Mouse (Mus musculus) CH12.LX (cell line): ENCODE data around the gene Slamf6. TPM values are rescaled to one million over a fixed set of nuclear protein-coding genes. Genes with fewer than 3 reads are reported as not detected.

ENCODE experiments used
- DNase-seq: peaks from one replicate; pipeline ENCODE4 v3.0.0-alpha.2; 2013; ENCODE audit errors: extremely low read depth
- H3K27ac ChIP-seq: 2 replicates; pipeline ENCODE4 v1.5.1; 2012; ENCODE audit warnings: low read depth, mild to moderate bottlenecking, control low read depth, moderate library complexity; ENCODE audit not compliant: insufficient read depth
- H3K27me3 ChIP-seq: replicated peaks from 2 replicates; pipeline ENCODE3; 2012; ENCODE audit warnings: inconsistent platforms
- H3K36me3 ChIP-seq, 2 experiments: replicated peaks in 1 of 2; 2 replicates each; pipeline versions ENCODE3 to v1.6.1; 2012; ENCODE audit warnings: inconsistent platforms in 1 of 2, low read length in 1 of 2, mild to moderate bottlenecking in 1 of 2, mixed read lengths in 1 of 2, moderate library complexity in 1 of 2; ENCODE audit not compliant: control insufficient read depth in 1 of 2, insufficient read depth in 1 of 2
- H3K4me1 ChIP-seq, 2 experiments: 2 replicates each; pipeline ENCODE4 v1.6.1; 2012; ENCODE audit warnings: inconsistent platforms in 1 of 2, moderate library complexity in 1 of 2; ENCODE audit not compliant: insufficient read depth in 2 of 2, control insufficient read depth in 1 of 2
- H3K4me2 ChIP-seq: 2 replicates; pipeline ENCODE4 v1.6.1; 2012; ENCODE audit warnings: low read depth, mild to moderate bottlenecking, control low read depth; ENCODE audit not compliant: poor library complexity, insufficient read depth, severe bottlenecking
- H3K4me3 ChIP-seq, 3 experiments: fragments of 150-350 bp in 1 of 3; sonication (generic) in 1 of 3; replicated peaks in 1 of 3; 2 replicates each; pipeline versions ENCODE3 to v1.5.1; 2011 to 2012; ENCODE audit warnings: low read depth in 2 of 3, low read length in 2 of 3, mild to moderate bottlenecking in 2 of 3, moderate library complexity in 2 of 3, control low read depth in 1 of 3, improper control_type of control experiment in 1 of 3, inconsistent platforms in 1 of 3, mixed read lengths in 1 of 3; ENCODE audit not compliant: poor library complexity in 1 of 3
- H3K79me2 ChIP-seq: replicated peaks from 2 replicates; pipeline ENCODE4 v1.6.1; 2012; ENCODE audit warnings: mild to moderate bottlenecking, moderate library complexity; ENCODE audit not compliant: control insufficient read depth, poor library complexity, insufficient read depth, severe bottlenecking; ENCODE audit errors: extremely low read depth
- H3K9ac ChIP-seq: 2 replicates; pipeline ENCODE4 v1.6.1; 2012; ENCODE audit warnings: low read depth, mild to moderate bottlenecking, control low read depth, moderate library complexity; ENCODE audit not compliant: insufficient read depth
- H3K9me3 ChIP-seq: replicated peaks from 2 replicates; pipeline ENCODE3; 2012; ENCODE audit warnings: low read length, inconsistent platforms, mixed read lengths
- BHLHE40 ChIP-seq: IDR thresholded peaks from 2 replicates; pipeline ENCODE4 v1.6.1; 2011; ENCODE audit warnings: mild to moderate bottlenecking, low read depth, low read length, improper control_type of control experiment
- CHD2 ChIP-seq: IDR thresholded peaks from 2 replicates; pipeline ENCODE4 v1.6.1; 2011; ENCODE audit warnings: low read length, improper control_type of control experiment
- CTCF ChIP-seq, 2 experiments: IDR thresholded peaks in 1 of 2; conservative IDR thresholded peaks in 1 of 2; 2 replicates each; pipeline ENCODE4 v1.5.1; 2011 to 2012; ENCODE audit warnings: low read depth in 2 of 2, low read length in 2 of 2, improper control_type of control experiment in 1 of 2, inconsistent platforms in 1 of 2, mild to moderate bottlenecking in 1 of 2, moderate library complexity in 1 of 2
- EP300 ChIP-seq: IDR thresholded peaks from 2 replicates; pipeline ENCODE4 v1.6.1; 2011; ENCODE audit warnings: low read length, improper control_type of control experiment
- ETS1 ChIP-seq: conservative IDR thresholded peaks from 2 replicates; pipeline ENCODE4 v1.6.1; 2012; ENCODE audit warnings: low read depth, mild to moderate bottlenecking, inconsistent platforms, low read length, improper control_type of control experiment, moderate library complexity
- GABPA ChIP-seq: IDR thresholded peaks from 2 replicates; pipeline ENCODE4 v1.6.1; 2012; ENCODE audit warnings: low read depth, low read length, improper control_type of control experiment, inconsistent platforms; ENCODE audit not compliant: insufficient replicate concordance
- HCFC1 ChIP-seq: IDR thresholded peaks from 2 replicates; pipeline ENCODE4 v1.6.1; 2012; ENCODE audit warnings: low read depth, mild to moderate bottlenecking, inconsistent platforms, low read length, improper control_type of control experiment
- KAT2A ChIP-seq: IDR thresholded peaks from 2 replicates; pipeline ENCODE4 v1.6.1; 2012; ENCODE audit warnings: low read length, improper control_type of control experiment, inconsistent platforms; ENCODE audit not compliant: insufficient replicate concordance
- MAX ChIP-seq: IDR thresholded peaks from 2 replicates; pipeline ENCODE4 v1.6.1; 2011; ENCODE audit warnings: low read length, improper control_type of control experiment
- MAZ ChIP-seq: IDR thresholded peaks from 2 replicates; pipeline ENCODE4 v1.6.1; 2012; ENCODE audit warnings: low read depth, mild to moderate bottlenecking, inconsistent platforms, low read length, improper control_type of control experiment, moderate library complexity
- MEF2A ChIP-seq: IDR thresholded peaks from 2 replicates; pipeline ENCODE4 v1.6.1; 2014; ENCODE audit warnings: low read depth, mild to moderate bottlenecking, inconsistent platforms, low read length, improper control_type of control experiment, borderline replicate concordance
- MXI1 ChIP-seq: IDR thresholded peaks from 2 replicates; pipeline ENCODE4 v1.6.1; 2011; ENCODE audit warnings: mild to moderate bottlenecking, low read depth, low read length, improper control_type of control experiment
- MYC ChIP-seq: IDR thresholded peaks from 2 replicates; pipeline ENCODE4 v1.6.1; 2011; ENCODE audit warnings: low read depth, mild to moderate bottlenecking, improper control_type of control experiment, low read length
- NELFE ChIP-seq: IDR thresholded peaks from 2 replicates; pipeline ENCODE4 v1.6.1; 2011; ENCODE audit warnings: low read depth, low read length, improper control_type of control experiment
- NRF1 ChIP-seq: IDR thresholded peaks from 2 replicates; pipeline ENCODE4 v1.6.1; 2014; ENCODE audit warnings: low read depth, mild to moderate bottlenecking, inconsistent platforms, low read length, improper control_type of control experiment, moderate library complexity
- PAX5 ChIP-seq: IDR thresholded peaks from 2 replicates; pipeline ENCODE4 v1.6.1; 2012; ENCODE audit warnings: low read length, inconsistent platforms, mixed read lengths
- POLR2AphosphoS2 ChIP-seq: IDR thresholded peaks from 2 replicates; pipeline ENCODE4 v1.6.1; 2011; ENCODE audit warnings: low read depth, low read length, improper control_type of control experiment
- RAD21 ChIP-seq: IDR thresholded peaks from 2 replicates; pipeline ENCODE4 v1.6.1; 2011; ENCODE audit warnings: low read depth, mild to moderate bottlenecking, low read length, improper control_type of control experiment, moderate library complexity
- RCOR1 ChIP-seq: conservative IDR thresholded peaks from 2 replicates; pipeline ENCODE4 v1.6.1; 2012; ENCODE audit warnings: low read depth, mild to moderate bottlenecking, inconsistent platforms, low read length, improper control_type of control experiment
- SMC3 ChIP-seq: IDR thresholded peaks from 2 replicates; pipeline ENCODE4 v1.6.1; 2011; ENCODE audit warnings: low read depth, low read length, improper control_type of control experiment
- TBP ChIP-seq: conservative IDR thresholded peaks from 2 replicates; pipeline ENCODE4 v1.6.1; 2011; ENCODE audit warnings: low read depth, low read length, improper control_type of control experiment
- TCF12 ChIP-seq: IDR thresholded peaks from 2 replicates; pipeline ENCODE4 v1.6.1; 2014; ENCODE audit warnings: low read depth, mild to moderate bottlenecking, inconsistent platforms, low read length, improper control_type of control experiment
- USF1 ChIP-seq: IDR thresholded peaks from 2 replicates; pipeline ENCODE4 v1.6.1; 2014; ENCODE audit warnings: low read depth, mild to moderate bottlenecking, inconsistent platforms, low read length, improper control_type of control experiment
- ZC3H11A ChIP-seq: IDR thresholded peaks from 2 replicates; pipeline ENCODE4 v1.6.1; 2012; ENCODE audit warnings: low read depth, mild to moderate bottlenecking, inconsistent platforms, low read length, improper control_type of control experiment
- ZKSCAN1 ChIP-seq: IDR thresholded peaks from 2 replicates; pipeline ENCODE4 v1.6.1; 2012; ENCODE audit warnings: low read depth, inconsistent platforms, low read length, improper control_type of control experiment, borderline replicate concordance
- ZMIZ1 ChIP-seq: IDR thresholded peaks from 2 replicates; pipeline ENCODE4 v1.6.1; 2012; ENCODE audit warnings: low read depth, mild to moderate bottlenecking, inconsistent platforms, low read length, improper control_type of control experiment
- dilution Hi-C: fragments of 300-500 bp; cut with MboI; formaldehyde crosslinking; loops from 2 replicates; pipeline ENCODE4 v1.14.3; 2020; ENCODE audit warnings: low sequenced_read_pairs; ENCODE audit not compliant: extremely low pct_unique_long_range_greater_than_20kb, extremely low pct_ligation_motif_present
- in situ Hi-C: fragments of 300-500 bp; cut with MboI; formaldehyde crosslinking; loops from 3 replicates; pipeline ENCODE4 v1.14.3; 2019; ENCODE audit warnings: low sequenced_read_pairs, low pct_ligation_motif_present, low pct_unique_long_range_greater_than_20kb, mixed read lengths
- polyA plus RNA-seq: library from polyadenylated mRNA; unstranded; fragments of >175 nt; gene quantifications from 2 replicates; pipeline ENCODE4 v1.2.1, GENCODE M21; 2012; ENCODE audit warnings: low read depth; ENCODE audit not compliant: insufficient read length
- total RNA-seq, 2 experiments: library from RNA; depleted of rRNA; stranded (reverse); fragments of 300-350 nt in 1 of 2; fragments of >200 nt in 1 of 2; gene quantifications; 2 replicates each; pipeline ENCODE4 v1.2.3; 2012 to 2014

The Slamf6 gene
- total and polyA plus RNA-seq, 3 experiments, result 50.9 to 180 (median 127) TPM

- Histone ChIP-seq H3K27me3 (no peaks in the 10 kb centered on the region), H3K4me1 (peaks cover 6 to 26% of the 10 kb centered on the region in 2 experiments; a peak in 3 of 4 replicates), H3K4me3 (no peak overlapping the region), H3K9ac (no peak overlapping the region), H3K36me3 (peaks cover 17 to 33% of the 10 kb centered on the region in 2 experiments), H3K4me2 (no peak overlapping the region), H3K9me3 (peaks cover 20% of the 10 kb centered on the region), H3K27ac (no peak overlapping the region), H3K79me2 (peaks cover 42% of the 10 kb centered on the region)
- TF ChIP-seq MEF2A (no peak), TBP (no peak), EP300 (no peak), CHD2 (no peak), ZC3H11A (no peak), SMC3 (no peak), MXI1 (no peak), MAX (no peak), GABPA (no peak), MAZ (no peak), ZKSCAN1 (no peak), PAX5 (no peak), NRF1 (no peak), ZMIZ1 (no peak), RAD21 (no peak), TCF12 (no peak), HCFC1 (no peak), MYC (no peak), KAT2A (no peak), USF1 (no peak)
- dilution Hi-C loops, result no loop called here
- DNase-seq, result no peak
- in situ Hi-C loops, result no loop called here
Observed at GRCm38 (mm10) chr1:171922844-171923243, 5.5 kb downstream of the Slamf6 start.

DNA sequence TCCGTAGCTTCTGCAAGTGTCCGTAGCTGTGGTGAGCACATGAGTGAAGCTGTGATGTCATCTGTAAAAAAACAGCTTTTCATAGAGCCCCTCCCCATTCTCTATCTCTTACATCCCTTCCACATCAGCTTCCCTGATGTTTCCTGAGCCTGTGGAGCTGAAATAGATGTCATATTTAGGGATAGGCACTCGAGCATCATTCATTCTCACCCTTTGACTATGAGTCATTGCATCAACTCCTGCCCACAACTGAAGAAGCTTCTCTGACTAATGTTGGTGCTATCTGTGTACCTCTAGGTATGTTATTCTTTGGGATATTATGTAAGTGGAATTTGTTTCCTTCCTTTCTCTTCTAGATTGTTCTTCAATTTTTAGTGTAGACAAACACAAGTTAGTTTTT, 7.6 kb downstream of the Slamf6 start:
- H3K27me3 ChIP-seq, result no peaks in the 10 kb centered on the region
- no peak overlapping the region for H3K4me3 ChIP-seq
- dilution Hi-C loops, result no loop called here
- H3K27ac ChIP-seq, result no peak overlapping the region
- H3K36me3 ChIP-seq, result peaks cover 23 to 51% of the 10 kb centered on the region in 2 experiments
- H3K4me2 ChIP-seq, result no peak overlapping the region
- in situ Hi-C loops, result no loop called here
- DNase-seq, result no peak
- no peak for TF ChIP-seq USF1
- TF ChIP-seq RCOR1, result no peak
- TF ChIP-seq CTCF (conservative IDR thresholded peaks at IDR 0.05 in 1 of 2, IDR thresholded peaks at IDR 0.05 in 1 of 2; ENCODE audit: low read depth in 2 of 2, low read length in 2 of 2), result no peak
- no peak for TF ChIP-seq POLR2AphosphoS2
- TF ChIP-seq MEF2A, result no peak
- TF ChIP-seq NELFE, result no peak
- no peak for TF ChIP-seq NRF1
- no peak for TF ChIP-seq BHLHE40
- no peak for TF ChIP-seq ZC3H11A
- no peak for TF ChIP-seq ETS1
- TF ChIP-seq, all 38 proteins: peak for 0
- no peak overlapping the region for H3K9ac ChIP-seq
- H3K9me3 ChIP-seq, result peaks cover 20% of the 10 kb centered on the region
- H3K79me2 ChIP-seq, result peaks cover 33% of the 10 kb centered on the region
- H3K4me1 ChIP-seq, result peaks cover 6 to 38% of the 10 kb centered on the region in 2 experiments; a peak in 3 of 4 replicates
